Mouse (Mus musculus): Measurements from ENCODE around the gene Urod.

DNA sequence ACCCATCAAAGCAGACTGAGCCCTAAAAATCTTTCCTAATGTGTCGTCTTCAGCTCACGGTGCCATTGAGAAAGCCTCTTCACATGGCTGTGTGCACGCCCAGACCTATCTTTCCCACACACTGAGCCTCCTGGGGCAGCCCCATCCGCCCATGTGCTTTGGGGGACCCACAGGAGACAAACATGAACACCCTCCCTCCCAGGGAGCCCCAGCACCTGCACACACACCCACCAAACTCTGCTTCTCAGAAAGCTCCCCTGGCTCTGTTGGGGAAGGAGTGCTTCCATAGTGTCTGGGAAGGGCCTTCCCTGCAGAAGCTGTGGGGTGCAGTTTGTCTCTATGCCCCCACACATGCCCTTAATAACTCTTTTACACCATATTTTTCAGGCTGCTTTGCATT lies 10.4 kb upstream of the Urod start:
- TF ChIP-seq CTCF (IDR thresholded peaks at IDR 0.05; ENCODE audit: borderline replicate concordance, insufficient read depth, low read depth, low read length): no peak
- TF ChIP-seq POLR2A (IDR thresholded peaks at IDR 0.05; ENCODE audit: borderline replicate concordance, insufficient read depth, low read length): no peak
